Mouse (Mus musculus): ENCODE measurements at regions not wholly inside any gene's neighbourhood (a gene's known extent, or its start where the extent isn't known, plus 50 kb on each side); places are given as distances from the start of the nearest gene placed in this dataset.

- TF ChIP-seq POLR2A (IDR thresholded peaks at IDR 0.05; ENCODE audit: insufficient read depth, low read depth, low read length) (no peak), CTCF (IDR thresholded peaks at IDR 0.05; ENCODE audit: insufficient read depth, low read depth, low read length) (no peak)
Measured at GRCm38 (mm10) chr13:110492296-110493001, 97.6 kb downstream of the Plk2 start.
